25 mouse cellular contexts compared by ENCODE assay signal in genomic region chr16:95688010-95688409, GRCm38 (mm10). TPM values are rescaled to one million over a fixed set of nuclear protein-coding genes. Genes with fewer than 3 reads are reported as not detected.
DNase-seq lines count a peak whose midpoint lies in the region; ATAC-seq and TF ChIP-seq lines count a peak whose summit lies in the region.
"Had no signal": no experiment of that assay in that cellular context is flagged by ENCODE, and none has a peak within 500 bp of the region (broad histone marks: within the 10 kb centered on the region; RNA-seq: fewer than 3 reads in every experiment).

No protein-coding gene starts in this region.

- H3K9me3 ChIP-seq in liver, embryonic 14.5 days (ENCODE audit: control insufficient read depth, low read length) = no peaks in the 10 kb centered on the region
- no peaks in the 10 kb centered on the region for H3K9me3 ChIP-seq in liver, embryonic 12.5 days (replicated peaks)
- H3K9me3 ChIP-seq in limb, embryonic 10.5 days (replicated peaks) = no peaks in the 10 kb centered on the region
- H3K9me3 ChIP-seq: embryonic facial prominence, embryonic 15.5 days; forebrain, embryonic 10.5 days; G1E; heart, embryonic 10.5 days; hindbrain, embryonic 10.5 days; hindbrain, embryonic 15.5 days had no signal

- no peak overlapping the region for H3K9ac ChIP-seq in liver, embryonic 14.5 days (replicated peaks)
- H3K9ac ChIP-seq in liver, embryonic 12.5 days = no peak overlapping the region
- H3K9ac ChIP-seq: embryonic facial prominence, embryonic 15.5 days; hindbrain, embryonic 15.5 days had no signal

- no peaks in the 10 kb centered on the region for H3K36me3 ChIP-seq in liver, embryonic 14.5 days (replicated peaks; ENCODE audit: control insufficient read depth, insufficient read depth, low read depth)
- no peaks in the 10 kb centered on the region for H3K36me3 ChIP-seq in liver, embryonic 12.5 days
- no peaks in the 10 kb centered on the region for H3K36me3 ChIP-seq in limb, embryonic 10.5 days
- H3K36me3 ChIP-seq: embryonic facial prominence, embryonic 15.5 days; forebrain, embryonic 10.5 days; G1E; heart, embryonic 10.5 days; hindbrain, embryonic 10.5 days; hindbrain, embryonic 15.5 days had no signal

- no peak overlapping the region for H3K27ac ChIP-seq in liver, embryonic 14.5 days
- H3K27ac ChIP-seq in liver, embryonic 12.5 days = no peak overlapping the region
- H3K27ac ChIP-seq in limb, embryonic 10.5 days = 0 out of 2 replicates have a peak overlapping the region, but pooled peaks have one; percentile 14
- H3K27ac ChIP-seq: embryonic facial prominence, embryonic 15.5 days; forebrain, embryonic 10.5 days; gastrocnemius, adult 2 months; heart, embryonic 10.5 days; hindbrain, embryonic 10.5 days; hindbrain, embryonic 15.5 days had no signal

- no peak for TF ChIP-seq EP300 in liver, embryonic 14.5 days (IDR thresholded peaks at IDR 0.05; ENCODE audit: low read depth)

- H3K4me1 ChIP-seq in liver, embryonic 14.5 days (replicated peaks; ENCODE audit: control insufficient read depth in 2 of 2, insufficient read depth in 2 of 2, low read length in 1 of 2) = no peaks in the 10 kb centered on the region; a peak in 1 of 4 replicates
- peaks cover 4% of the 10 kb centered on the region; the same call in 1 of the 2 replicates for H3K4me1 ChIP-seq in liver, embryonic 12.5 days
- H3K4me1 ChIP-seq in limb, embryonic 10.5 days = peaks cover 40% of the 10 kb centered on the region
- H3K4me1 ChIP-seq: hindbrain, embryonic 15.5 days had no signal

- no peak overlapping the region for H3K4me2 ChIP-seq in liver, embryonic 14.5 days (ENCODE audit: low read depth)
- no peak overlapping the region for H3K4me2 ChIP-seq in liver, embryonic 12.5 days
- H3K4me2 ChIP-seq: embryonic facial prominence, embryonic 15.5 days; hindbrain, embryonic 15.5 days had no signal

- no peak for DNase-seq in liver, embryonic 14.5 days (ENCODE audit: low read depth in 3 of 3, low spot score in 3 of 3)
- DNase-seq in testis, postnatal 10 days (ENCODE audit: low spot score) = peak; percentile 40
- no peak for DNase-seq in testis, postnatal 14 days (ENCODE audit: low spot score)
- peak; percentile 21 for DNase-seq in ES-CJ7 (ENCODE audit: low read depth, low spot score)
- no peak for DNase-seq in limb, embryonic 10.5 days (ENCODE audit: low spot score)
- DNase-seq in B cell, adult 2 months = no peak
- DNase-seq in embryo, embryonic 9.5 days (ENCODE audit: extremely low spot score) = no peak
- DNase-seq: adrenal gland, adult 8-10 months; adrenal gland, postnatal 36 days; cerebellum, adult 2 months; cerebellum, postnatal 10 days; gastrocnemius, adult 2 months; gastrocnemius, postnatal 25 days; heart, postnatal 14 days had no signal

- H3K4me3 ChIP-seq in liver, embryonic 14.5 days (ENCODE audit: insufficient read depth in 1 of 2, low read depth in 2 of 2, low read length in 2 of 2) = no peak overlapping the region
- no peak overlapping the region for H3K4me3 ChIP-seq in liver, embryonic 12.5 days
- no peak overlapping the region for H3K4me3 ChIP-seq in limb, embryonic 10.5 days
- H3K4me3 ChIP-seq: embryonic facial prominence, embryonic 15.5 days; erythroblast, embryonic 14.5 days; forebrain, embryonic 10.5 days; gastrocnemius, adult 2 months; heart, embryonic 10.5 days; hindbrain, embryonic 10.5 days; hindbrain, embryonic 15.5 days had no signal

- TF ChIP-seq CTCF in liver, embryonic 14.5 days (IDR thresholded peaks at IDR 0.05; ENCODE audit: low read depth) = peak; percentile 29; the same call in 1 of the 2 replicates

- WGBS in liver, embryonic 14.5 days (ENCODE audit: insufficient replicate concordance) = 62% methylated on average over 4 of the region's 4 CpGs
- WGBS in liver, embryonic 12.5 days (ENCODE audit: insufficient replicate concordance) = 61% methylated on average over 4 of the region's 4 CpGs
- 72% methylated on average over 4 of the region's 4 CpGs for WGBS in limb, embryonic 10.5 days

- no peaks in the 10 kb centered on the region for H3K27me3 ChIP-seq in liver, embryonic 14.5 days (ENCODE audit: control insufficient read depth, insufficient read depth, low read length)
- no peaks in the 10 kb centered on the region for H3K27me3 ChIP-seq in liver, embryonic 12.5 days (replicated peaks)
- H3K27me3 ChIP-seq in limb, embryonic 10.5 days (ENCODE audit: low read depth, poor library complexity, severe bottlenecking) = no peaks in the 10 kb centered on the region
- H3K27me3 ChIP-seq: embryonic facial prominence, embryonic 15.5 days; hindbrain, embryonic 15.5 days had no signal

- no peak for ATAC-seq in liver, embryonic 14.5 days (ENCODE audit: insufficient read depth)
- no peak for ATAC-seq in liver, embryonic 12.5 days
- ATAC-seq: CD4-positive, CD25-positive, alpha-beta regulatory T cell, adult 4 months; forebrain, embryonic 14.5 days; intestine, embryonic 16.5 days had no signal

RNA-seq across cellular contexts. Expression of gene Ets2, which starts 13.9 kb away (rescaled TPM):
- polyA plus RNA-seq in liver, embryonic 14.5 days (2012; rRNA removed) = 7.5 TPM in 2 replicates
- polyA plus RNA-seq in liver, embryonic 14.5 days (2014; fragmentation: Nextera tagmentation; extraction: Ambion mirVana) = 7.0 and 7.4 TPM in 2 replicates
- polyA plus RNA-seq in liver, embryonic 12.5 days (2016; fragmentation: Nextera tagmentation; extraction: Ambion mirVana) = 18.6 and 19.7 TPM in 2 replicates
- polyA plus RNA-seq in limb, embryonic 10.5 days (2016; fragmentation: Nextera tagmentation; extraction: Ambion mirVana) = 110 and 119 TPM in 2 replicates

Comparison
In these comparisons a context has a peak if more than half of its experiments do, and no peak if none do; other contexts are left out.
1. DNase-seq: peak in testis, postnatal 10 days (single experiment) and ES-CJ7 (single experiment); none in liver, embryonic 14.5 days (0 of 3), testis, postnatal 14 days (single experiment), limb, embryonic 10.5 days (single experiment), B cell, adult 2 months (0 of 2) and embryo, embryonic 9.5 days (single experiment).